Mouse (Mus musculus): ENCODE data around the gene Tada3. TPM values are rescaled to one million over a fixed set of nuclear protein-coding genes. Genes with fewer than 3 reads are reported as not detected.

Gene Tada3
- total RNA-seq, 2 experiments from 2014 or later: 19.7 to 22.2 TPM

DNA sequence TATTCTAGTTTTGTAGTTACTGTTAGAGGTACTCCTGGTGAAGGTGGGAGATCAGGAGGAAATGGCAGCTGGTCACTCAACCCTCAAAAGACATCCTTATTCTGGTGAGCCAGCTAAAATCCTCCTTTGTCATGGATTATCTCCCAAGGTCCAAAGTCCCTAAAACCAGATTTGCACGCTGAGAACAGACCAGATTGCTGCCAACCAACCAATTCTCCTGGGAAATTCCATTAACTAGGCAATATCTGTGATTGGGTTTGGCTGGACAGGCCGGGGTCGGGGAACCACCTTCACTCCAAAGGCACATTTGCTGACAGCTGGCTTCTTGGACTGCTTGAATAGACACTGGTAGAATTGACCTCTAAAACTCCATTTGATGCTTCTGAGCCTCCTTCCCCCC, 13.0 kb upstream of the Tada3 start:
- no peak for DNase-seq

GRCm38 (mm10) chr6:113388960-113389359, 11.3 kb upstream of the Tada3 start, which contains the start of gene Ttll3:
Ttll3 (plus strand) TSS chr6:113389260.
- intact Hi-C loops (cut with DNase I): loop anchor here (5.0 kb wide), 1 partner anchor 78 kb away; no protein-coding TSS in a partner anchor

More for the DNA sequence above, 13.0 kb upstream of the Tada3 start:
- intact Hi-C loops (cut with DNase I): no loop called here

DNA sequence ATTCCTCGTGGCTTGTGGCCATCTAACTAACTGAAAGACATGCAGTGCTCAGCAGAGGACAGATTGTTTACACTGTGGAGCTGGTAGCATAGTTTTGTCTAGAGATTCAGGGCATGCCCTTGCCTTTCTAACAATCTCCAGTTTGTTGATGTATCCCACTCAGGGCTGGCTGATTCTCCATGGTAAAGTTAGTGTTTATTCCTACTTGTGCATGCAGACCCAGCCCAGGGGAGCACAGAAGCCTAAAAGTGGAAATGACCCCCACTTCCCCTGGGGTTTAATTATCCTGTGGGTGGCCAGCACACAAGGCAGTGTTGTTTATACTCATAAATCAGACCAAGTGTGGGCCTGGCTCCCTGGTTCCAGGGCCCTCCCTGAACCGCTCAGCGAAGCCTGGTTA, 8.3 kb upstream of the Tada3 start:
- intact Hi-C loops (cut with DNase I): loop anchor here (5.0 kb wide), 1 partner anchor 81 kb away; no protein-coding TSS in a partner anchor
- no peak for DNase-seq

More at GRCm38 (mm10) chr6:113388960-113389359, 11.3 kb upstream of the Tada3 start, which contains the start of gene Ttll3:
- no peak for DNase-seq

GRCm38 (mm10) chr6:113385160-113385714, 7.6 kb upstream of the Tada3 start:
- intact Hi-C loops (cut with DNase I): loop anchor here (5.0 kb wide), 1 partner anchor 82 kb away; no protein-coding TSS in a partner anchor
- no peak for DNase-seq

GRCm38 (mm10) chr6:113384351-113384927, 6.8 kb upstream of the Tada3 start:
- intact Hi-C loops (cut with DNase I): no loop called here
- DNase-seq: no peak

DNA sequence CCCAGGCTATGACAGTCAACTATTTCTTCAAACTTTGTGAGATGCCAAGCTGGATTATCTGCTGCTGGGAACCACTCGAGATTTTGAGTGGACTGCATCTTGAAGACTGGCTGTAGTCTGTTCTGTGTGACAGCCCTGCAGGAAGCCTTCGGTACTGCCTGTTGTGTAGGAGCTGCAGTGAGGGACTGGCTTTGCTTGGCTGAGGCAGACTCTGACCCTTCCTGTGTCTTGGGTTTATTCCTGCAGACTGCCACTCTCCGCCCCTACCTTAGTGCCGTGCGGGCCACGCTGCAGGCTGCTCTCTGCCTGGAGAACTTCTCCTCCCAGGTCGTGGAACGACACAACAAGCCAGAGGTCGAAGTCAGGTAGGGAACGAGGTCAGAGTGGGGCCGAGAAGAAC, 2.8 kb upstream of the Tada3 start:
- intact Hi-C loops (cut with DNase I): no loop called here

DNA sequence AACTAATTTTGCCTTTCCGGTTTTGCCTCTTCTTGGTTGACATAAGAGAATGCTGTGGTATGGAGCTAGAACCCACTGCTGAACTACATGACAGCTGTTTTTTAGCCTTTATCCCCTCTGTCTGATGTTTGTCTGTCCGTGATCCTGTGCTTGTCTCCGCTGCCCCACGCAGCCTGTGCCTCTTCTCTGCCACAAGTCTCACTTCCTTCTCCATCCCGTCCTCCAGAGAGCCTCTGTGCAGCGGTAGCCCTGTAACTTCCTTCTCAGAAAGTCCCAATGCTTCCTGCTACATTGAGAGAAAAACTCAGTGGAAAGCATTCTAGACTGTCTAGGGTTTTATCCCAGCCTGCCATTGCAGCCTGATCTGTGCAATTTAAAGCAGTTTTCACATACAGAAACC, 1.6 kb upstream of the Tada3 start:
- intact Hi-C loops (cut with DNase I): loop anchor here (5.0 to 10.0 kb wide), 2 partner anchors 37 to 54 kb away; partner anchors contain the start of genes Camk1 and Ogg1
- DNase-seq: no peak

More for the DNA sequence above, 2.8 kb upstream of the Tada3 start:
- DNase-seq: no peak

DNA sequence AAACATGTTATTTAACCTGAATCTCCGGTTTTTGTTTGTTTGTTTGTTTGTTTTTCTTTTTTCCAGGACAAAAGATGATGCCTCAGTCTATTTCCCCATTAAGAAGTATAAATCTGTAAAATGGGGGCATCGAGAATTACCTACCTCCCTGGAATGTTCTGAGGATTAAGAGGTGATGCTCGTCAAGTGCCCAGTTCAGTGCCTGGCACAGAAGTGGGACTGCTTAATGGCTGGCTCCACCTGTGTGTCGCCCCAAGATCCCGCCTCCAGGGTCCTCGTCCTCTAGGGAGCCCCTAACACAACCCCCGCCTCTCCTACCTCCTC, 549 bp downstream of the Tada3 start:
- intact Hi-C loops (cut with DNase I): loop anchor here (5.0 to 10.0 kb wide), 2 partner anchors 35 to 52 kb away; partner anchors contain the start of genes Camk1 and Ogg1
- DNase-seq: no peak

GRCm38 (mm10) chr6:113373491-113373890, 4.2 kb downstream of the Tada3 start:
- DNase-seq: no peak
- intact Hi-C loops (cut with DNase I): loop anchor here (10.0 kb wide), 1 partner anchor 49 kb away; the partner anchor contains the start of gene Ogg1

GRCm38 (mm10) chr6:113370194-113370929, 7.3 kb downstream of the Tada3 start:
- intact Hi-C loops (cut with DNase I): loop anchor here (10.0 kb wide), 1 partner anchor 46 kb away; the partner anchor contains the start of gene Ogg1
- DNase-seq: no peak

- intact Hi-C loops (cut with DNase I): no loop called here
- DNase-seq: no peak
Observed at GRCm38 (mm10) chr6:113368577-113368976, 9.1 kb downstream of the Tada3 start.

- no peak for DNase-seq
Observed at GRCm38 (mm10) chr6:113368124-113368523, 9.6 kb downstream of the Tada3 start.

DNA sequence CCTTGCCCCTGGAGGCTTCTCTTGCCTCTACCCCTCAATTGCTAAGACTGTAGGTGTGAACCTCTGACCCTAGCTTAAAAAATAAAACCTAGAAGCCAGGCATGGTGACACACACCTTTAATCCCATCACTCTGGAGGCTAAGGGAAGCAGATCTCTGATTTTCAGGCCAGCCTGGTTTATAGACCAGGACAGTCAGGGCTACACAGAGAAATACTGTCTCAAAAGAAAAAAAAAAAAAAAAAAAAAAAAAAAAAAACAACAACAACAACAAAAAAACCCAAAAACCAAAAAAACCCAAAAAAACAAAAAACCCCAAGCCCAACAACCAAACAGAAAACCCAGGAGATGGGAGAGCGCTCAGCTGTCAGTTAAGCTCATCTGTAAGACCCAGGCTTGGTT, 10.1 kb downstream of the Tada3 start:
- DNase-seq: no peak
- intact Hi-C loops (cut with DNase I): no loop called here

More at GRCm38 (mm10) chr6:113368124-113368523, 9.6 kb downstream of the Tada3 start:
- intact Hi-C loops (cut with DNase I): no loop called here

DNA sequence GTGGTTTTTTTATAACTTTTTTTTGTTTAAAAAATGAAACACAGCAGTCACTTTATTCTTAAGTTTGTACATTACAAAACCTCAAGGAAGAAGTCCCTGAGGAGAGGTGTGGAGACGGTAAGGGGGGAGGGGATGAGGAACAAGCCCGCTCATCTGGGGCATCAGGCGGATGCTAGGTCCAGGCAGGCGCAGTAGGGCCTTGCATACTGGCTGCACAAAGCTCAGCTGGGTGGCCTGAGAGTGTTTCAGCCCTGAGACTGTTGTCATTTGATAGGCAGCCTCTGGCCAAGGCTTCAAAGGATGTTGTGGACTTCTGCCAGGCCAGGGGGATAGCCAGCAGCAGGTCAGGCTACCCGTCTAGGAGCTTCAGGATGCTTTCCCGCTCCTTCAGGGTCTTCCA, 11.0 kb downstream of the Tada3 start:
- DNase-seq: no peak
- intact Hi-C loops (cut with DNase I): no loop called here

DNA sequence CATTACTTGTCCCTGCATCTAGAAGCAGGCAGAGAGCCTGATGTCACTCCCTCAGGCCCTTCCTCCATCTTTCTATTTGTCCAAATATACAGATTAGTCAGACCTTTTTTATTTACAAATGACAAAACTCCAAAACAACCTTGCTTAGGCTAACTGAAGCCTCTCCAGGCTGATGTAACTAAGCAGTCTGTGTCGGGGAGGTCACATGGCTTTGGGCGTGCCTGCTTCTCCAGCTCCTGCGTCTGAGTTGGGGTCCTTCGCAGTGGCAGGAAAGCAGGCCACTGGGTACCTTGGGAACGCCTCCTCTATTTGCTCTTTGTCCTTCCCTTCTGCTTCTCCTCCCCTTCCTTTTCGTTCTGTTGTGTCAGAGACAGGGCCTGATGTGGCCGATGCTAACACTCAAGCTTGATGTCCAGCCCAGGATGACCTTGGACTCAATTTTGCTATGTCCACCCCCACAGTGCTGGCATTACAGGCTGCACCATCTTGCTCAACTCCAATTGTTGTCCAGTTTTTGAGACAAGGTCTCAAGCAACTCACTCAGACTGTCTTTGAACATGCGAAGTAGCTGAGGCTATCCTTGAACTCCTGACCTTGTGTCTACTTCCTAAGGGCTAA, 13.1 kb downstream of the Tada3 start:
- intact Hi-C loops (cut with DNase I): no loop called here
- no peak for DNase-seq

- intact Hi-C loops (cut with DNase I): no loop called here
- DNase-seq: no peak
Observed at GRCm38 (mm10) chr6:113362241-113362640, 15.4 kb downstream of the Tada3 start.

DNA sequence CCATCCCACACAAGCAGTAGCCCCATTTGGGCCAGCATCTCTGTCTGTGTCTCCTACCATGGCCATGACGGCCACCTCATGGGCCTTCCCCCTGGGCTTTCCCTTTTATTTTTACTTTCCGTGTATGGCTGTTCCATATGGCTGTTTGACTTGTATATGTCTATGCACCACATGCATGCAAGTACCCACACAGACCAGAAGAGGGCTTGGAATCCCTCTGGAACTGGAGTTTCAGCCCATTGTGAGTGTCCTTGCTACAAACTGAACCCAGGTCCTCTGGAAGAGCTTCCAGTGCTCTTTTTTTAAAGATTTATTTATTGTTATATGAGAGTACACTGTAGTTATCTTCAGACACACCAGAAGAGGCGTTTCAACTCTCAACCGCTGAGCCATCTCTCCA, 16.2 kb downstream of the Tada3 start:
- intact Hi-C loops (cut with DNase I): no loop called here
- DNase-seq: no peak

DNA sequence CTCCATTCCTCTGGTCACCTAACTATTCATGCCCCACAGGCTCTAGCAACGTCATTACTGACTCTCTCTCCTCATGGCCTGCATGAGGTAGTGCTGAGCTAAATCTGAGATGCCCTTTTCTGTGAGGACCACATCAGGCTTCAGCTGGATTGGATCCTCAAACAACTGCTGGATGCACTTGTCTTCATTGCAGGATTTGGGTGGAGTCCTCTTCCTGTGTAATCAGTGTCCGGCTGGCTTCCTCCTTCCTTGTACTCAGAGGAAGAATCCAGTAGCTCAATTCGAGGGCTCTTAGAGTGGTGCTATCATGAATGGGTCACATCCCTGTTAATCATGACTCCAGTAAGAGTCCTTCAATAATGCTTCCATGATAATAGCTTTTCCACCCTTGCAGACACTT, 24.0 kb downstream of the Tada3 start:
- intact Hi-C loops (cut with DNase I): no loop called here
- no peak for DNase-seq

GRCm38 (mm10) chr6:113352820-113353219, 24.9 kb downstream of the Tada3 start:
- no peak for DNase-seq
- intact Hi-C loops (cut with DNase I): no loop called here

DNA sequence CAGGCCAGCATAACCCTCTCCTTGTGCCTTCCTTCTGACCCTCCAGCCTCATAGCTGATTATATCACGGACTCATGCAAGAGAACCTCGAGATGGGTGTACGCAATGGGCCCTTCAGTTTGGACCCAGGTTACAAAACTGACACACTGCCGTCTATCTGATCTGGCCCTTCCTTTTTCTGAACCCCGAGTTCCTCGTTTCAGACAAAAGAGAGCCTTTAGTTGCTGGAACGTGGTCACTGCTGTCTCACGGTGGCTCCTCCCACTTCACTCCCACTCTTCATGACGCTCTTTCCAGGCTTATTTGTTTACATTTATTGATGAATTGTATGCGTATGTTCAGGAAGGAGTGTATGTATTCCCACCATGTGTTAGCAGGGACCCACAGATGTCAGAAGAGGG, 26.0 kb downstream of the Tada3 start:
- no peak for DNase-seq
- intact Hi-C loops (cut with DNase I): no loop called here

DNA sequence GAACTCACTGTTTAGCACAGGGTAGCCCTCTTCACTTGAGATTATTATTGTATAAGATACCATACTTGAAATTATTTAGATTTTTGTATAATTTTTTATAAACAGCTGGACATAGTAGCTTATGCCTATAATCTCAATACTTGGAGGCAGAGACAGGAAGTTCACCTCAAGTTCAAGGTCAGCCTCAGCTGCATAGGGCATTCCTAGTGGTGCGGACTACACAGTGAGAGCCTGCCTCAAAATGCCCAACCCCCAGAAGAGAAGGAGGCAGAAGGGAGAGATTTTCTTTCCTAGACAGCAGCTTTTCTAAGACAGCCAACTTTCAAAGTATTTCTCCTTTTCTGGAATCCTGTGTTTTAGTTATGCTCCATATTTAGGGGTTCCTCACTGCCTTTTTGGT, 26.5 kb downstream of the Tada3 start:
- intact Hi-C loops (cut with DNase I): no loop called here
- DNase-seq: no peak

All from heart, postnatal 14 days (tissue).